Mouse (Mus musculus) cortical plate, adult 2 months (tissue): ENCODE data around the gene Fuom. TPM values are rescaled to one million over a fixed set of nuclear protein-coding genes. Genes with fewer than 3 reads are reported as not detected.

Experiments
- H3K27ac ChIP-seq: fragments of 200-500 bp; 2 replicates; pipeline ENCODE4 v1.5.1; 2012; ENCODE audit warnings: low read length, control low read depth, inconsistent platforms; ENCODE audit not compliant: insufficient read depth
- H3K4me1 ChIP-seq: fragments of 200-500 bp; 2 replicates; pipeline ENCODE4 v1.6.1; 2011; ENCODE audit warnings: low read length; ENCODE audit not compliant: control insufficient read depth, insufficient read depth
- H3K4me3 ChIP-seq: fragments of 200-500 bp; 2 replicates; pipeline ENCODE4 v1.5.1; 2011; ENCODE audit warnings: mild to moderate bottlenecking, low read length, control low read depth; ENCODE audit not compliant: insufficient read depth
- CTCF ChIP-seq: fragments of 200-500 bp; IDR thresholded peaks from 2 replicates; pipeline ENCODE4 v1.5.1; 2011; ENCODE audit warnings: mild to moderate bottlenecking, control low read depth, low read length; ENCODE audit not compliant: insufficient read depth; ENCODE audit errors: extremely low read depth
- POLR2A ChIP-seq: fragments of 200-500 bp; IDR thresholded peaks from 2 replicates; pipeline ENCODE4 v1.6.1; 2011; ENCODE audit warnings: mild to moderate bottlenecking, low read length, control low read depth; ENCODE audit not compliant: insufficient read depth; ENCODE audit errors: extremely low read depth
- polyA plus RNA-seq: library from polyadenylated mRNA; depleted of rRNA; stranded (reverse); fragments of >200 nt; gene quantifications from 2 replicates; pipeline ENCODE4 v1.2.3, GENCODE M21; 2012; rRNA removed

Gene Fuom
- polyA plus RNA-seq, 1 experiment = 89.7 TPM

DNA sequence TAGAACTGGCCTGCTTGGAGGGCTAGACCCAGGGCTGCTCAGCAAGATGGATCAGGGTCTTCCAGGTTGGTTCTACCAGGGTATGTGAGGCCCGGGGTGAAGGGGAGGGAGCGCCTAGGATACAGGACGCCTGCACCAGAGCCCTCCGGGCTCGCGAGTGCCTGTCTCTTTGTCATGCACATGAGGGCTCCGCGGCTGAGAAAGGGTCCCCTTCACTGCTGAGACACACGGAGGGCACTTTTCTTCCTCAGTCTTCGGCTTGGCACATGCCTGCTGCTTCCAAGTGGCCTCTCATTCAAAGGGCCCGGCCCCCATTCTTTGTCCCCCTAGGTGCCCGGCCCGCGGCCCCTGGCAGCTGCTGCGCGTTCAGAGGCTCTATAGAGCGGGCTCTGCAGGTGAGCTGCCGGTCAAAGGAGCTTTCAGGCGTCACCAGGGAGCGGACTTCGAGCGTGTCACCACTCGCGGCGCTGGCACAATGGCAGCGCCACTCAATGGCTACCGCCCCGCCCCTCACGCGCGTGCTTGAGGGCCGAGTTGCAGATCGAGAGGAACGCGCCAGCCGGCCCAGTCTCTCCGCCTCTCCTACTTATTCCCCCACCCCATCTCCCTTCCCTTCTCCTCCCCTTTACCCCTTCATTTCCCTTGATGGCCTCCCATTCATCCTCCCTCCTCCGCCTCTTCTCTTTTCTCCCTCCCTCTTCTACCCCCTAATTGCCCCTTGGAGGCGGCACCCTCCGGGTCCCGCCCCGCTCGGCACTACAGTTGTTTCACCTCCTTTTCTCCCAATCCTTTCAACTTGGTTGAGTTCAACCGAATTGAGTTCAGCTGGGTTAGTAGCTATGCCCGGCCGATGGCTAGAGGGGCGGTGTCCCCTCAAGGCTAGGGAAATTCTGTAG, 41.1 kb downstream of the Fuom start:
- H3K4me3 ChIP-seq = no peak overlapping the region
- TF ChIP-seq POLR2A (no peak), CTCF (no peak)
- H3K27ac ChIP-seq = no peak overlapping the region
- H3K4me1 ChIP-seq = no peaks in the 10 kb centered on the region; the same call in 1 of the 2 replicates

DNA sequence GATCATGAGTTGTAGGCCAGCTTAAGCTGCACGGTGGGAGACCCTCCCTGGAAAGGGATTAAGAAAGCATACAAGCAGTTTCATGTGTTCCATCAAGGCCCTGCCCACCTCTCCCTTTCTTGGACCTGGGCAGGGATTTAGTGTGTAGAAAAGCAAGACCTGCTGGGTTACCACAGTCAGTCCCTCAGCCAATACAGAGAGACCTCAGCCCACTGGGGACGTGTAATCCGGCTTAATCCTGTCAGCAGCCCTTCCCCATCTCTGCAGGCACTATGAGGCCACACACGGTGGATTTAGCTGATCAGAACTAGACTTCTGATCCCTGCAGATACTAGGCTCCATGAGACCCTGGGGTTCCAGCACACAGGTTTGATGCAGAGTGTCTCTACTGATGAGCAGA, 42.6 kb downstream of the Fuom start:
- Histone ChIP-seq H3K4me1 (no peaks in the 10 kb centered on the region; the same call in 1 of the 2 replicates), H3K4me3 (no peak overlapping the region)
- TF ChIP-seq POLR2A (no peak), CTCF (no peak)

DNA sequence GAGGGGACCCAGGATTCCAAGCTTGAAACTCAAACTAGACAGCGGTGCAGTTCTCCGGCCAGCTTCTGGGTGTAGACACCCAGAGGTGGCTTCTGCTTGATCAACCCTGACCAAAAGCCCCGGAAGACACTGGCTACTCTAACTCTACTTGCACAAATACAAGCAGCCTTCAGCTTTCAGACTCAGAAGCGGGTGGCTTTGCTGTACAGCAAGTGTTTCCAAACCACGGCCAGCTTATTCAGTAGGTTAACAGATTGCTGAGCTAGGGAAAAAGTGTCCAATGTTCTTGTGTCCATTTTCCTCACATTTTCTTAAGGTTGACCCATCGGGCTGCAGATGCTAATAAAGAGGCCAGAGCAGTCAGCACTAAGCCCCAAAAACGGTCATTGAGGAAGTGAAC, 43.7 kb downstream of the Fuom start:
- H3K4me3 ChIP-seq = 0 out of 2 replicates have a peak overlapping the region, but pooled peaks have one; percentile 8
- no peak for TF ChIP-seq POLR2A
- TF ChIP-seq CTCF = no peak

More for the DNA sequence above, 42.6 kb downstream of the Fuom start:
- H3K27ac ChIP-seq = no peak overlapping the region

DNA sequence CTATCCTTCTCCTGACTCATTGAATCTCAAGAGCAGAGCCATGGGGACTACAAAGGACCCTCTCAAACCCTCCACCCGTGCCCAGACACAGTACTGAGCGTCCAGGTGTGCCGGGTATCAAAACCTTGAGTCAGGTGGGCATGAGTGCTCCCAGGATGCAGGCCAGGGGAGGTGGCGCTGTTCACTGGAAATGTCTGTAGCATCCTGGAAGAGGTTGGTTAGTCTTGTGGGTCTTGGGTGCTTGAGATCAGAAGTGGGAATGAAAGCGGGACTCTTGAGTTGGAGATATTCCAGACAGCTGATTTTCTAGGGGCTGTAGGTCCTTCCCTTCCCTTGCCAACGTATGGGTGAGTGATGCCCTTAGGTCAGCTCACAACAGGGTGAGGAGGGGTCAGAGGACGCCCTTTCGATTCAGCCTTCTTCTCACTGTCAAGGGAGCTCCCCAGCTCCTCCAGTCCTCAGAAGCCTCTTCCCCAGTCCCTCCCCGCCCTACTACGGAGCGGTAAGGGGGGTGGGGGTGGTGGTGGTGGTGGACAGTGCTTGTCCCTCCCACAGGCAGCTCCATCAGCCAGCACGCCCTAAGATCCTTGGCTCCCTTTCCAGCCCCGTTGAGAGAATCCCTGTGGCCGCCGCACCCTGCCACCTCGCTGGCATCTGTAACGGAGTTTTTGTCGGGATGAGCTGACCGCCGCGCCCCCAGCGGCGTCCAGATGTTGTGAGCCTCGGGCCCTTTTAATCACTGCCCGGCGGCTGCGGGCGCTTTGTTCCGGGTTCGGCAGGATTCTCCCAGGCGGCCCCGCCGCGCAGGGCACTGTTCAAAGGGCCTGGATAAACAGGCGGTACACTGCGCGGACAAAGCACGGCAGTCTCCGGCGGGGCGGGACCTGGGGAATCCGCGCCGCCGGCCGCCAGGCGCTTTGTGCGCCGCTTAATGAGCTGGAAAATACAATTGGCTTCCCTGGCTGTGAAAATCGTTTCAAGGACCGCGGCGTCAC, 44.5 kb downstream of the Fuom start:
- H3K4me1 ChIP-seq = no peaks in the 10 kb centered on the region; the same call in 1 of the 2 replicates
- peak overlapping the region; percentile 8 for H3K4me3 ChIP-seq
- H3K27ac ChIP-seq = no peak overlapping the region
- TF ChIP-seq CTCF (no peak), POLR2A (no peak)

More for the DNA sequence above, 43.7 kb downstream of the Fuom start:
- no peaks in the 10 kb centered on the region; the same call in 1 of the 2 replicates for H3K4me1 ChIP-seq
- no peak overlapping the region for H3K27ac ChIP-seq

DNA sequence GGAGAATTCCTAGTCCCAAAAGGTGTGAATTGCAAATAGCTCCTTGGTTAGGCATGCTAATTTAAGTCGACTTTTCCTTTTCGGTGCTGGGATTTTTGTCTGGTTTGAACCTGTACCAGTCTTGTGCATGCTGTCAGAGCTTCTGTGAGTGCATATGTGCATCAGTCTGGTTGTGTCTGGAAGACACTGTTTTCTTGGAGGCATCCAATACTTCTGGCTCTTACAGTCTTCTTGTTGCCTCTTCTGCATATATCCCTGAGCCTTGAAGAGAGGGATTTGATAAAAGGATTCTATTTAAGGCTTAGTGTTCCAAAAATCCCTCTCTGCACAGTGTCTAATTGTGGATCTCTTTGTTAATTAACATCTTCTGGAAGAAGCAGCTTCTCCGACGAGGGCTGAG, 48.1 kb downstream of the Fuom start:
- Histone ChIP-seq H3K27ac (no peak overlapping the region), H3K4me3 (no peak overlapping the region), H3K4me1 (no peaks in the 10 kb centered on the region; the same call in 1 of the 2 replicates)
- TF ChIP-seq CTCF (no peak), POLR2A (no peak)

DNA sequence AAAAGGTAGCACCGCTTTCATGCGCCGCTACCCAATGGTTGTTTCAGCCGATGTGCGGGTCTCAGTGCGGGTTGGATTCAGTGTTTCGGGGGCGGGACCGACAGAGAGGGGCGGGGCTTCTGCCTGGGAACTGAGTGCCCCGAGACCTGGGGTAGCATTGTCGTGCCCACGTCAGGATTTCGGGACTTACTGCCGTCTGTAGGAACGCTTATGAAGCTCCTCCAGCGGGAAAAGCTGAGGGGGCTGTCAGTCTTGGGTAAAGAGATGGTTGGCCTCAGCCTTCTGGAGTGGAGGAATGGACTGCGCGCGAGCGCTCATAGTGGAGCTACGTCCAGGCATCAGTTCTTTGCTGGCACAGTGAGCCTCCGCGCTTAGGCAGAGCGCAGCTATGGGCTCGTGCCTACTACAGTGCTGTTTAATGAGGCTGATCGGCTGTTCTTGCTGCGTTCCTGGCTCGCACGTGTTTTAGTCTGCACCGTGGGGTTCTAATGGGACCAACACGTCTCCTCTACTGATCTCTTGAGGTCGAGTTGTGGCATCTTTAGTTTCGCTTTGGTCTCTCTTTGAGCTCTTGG, 53.0 kb downstream of the Fuom start:
- Histone ChIP-seq H3K27ac (no peak overlapping the region), H3K4me3 (0 out of 2 replicates have a peak overlapping the region, but pooled peaks have one; percentile 0), H3K4me1 (no peaks in the 10 kb centered on the region)
- TF ChIP-seq POLR2A = no peak

DNA sequence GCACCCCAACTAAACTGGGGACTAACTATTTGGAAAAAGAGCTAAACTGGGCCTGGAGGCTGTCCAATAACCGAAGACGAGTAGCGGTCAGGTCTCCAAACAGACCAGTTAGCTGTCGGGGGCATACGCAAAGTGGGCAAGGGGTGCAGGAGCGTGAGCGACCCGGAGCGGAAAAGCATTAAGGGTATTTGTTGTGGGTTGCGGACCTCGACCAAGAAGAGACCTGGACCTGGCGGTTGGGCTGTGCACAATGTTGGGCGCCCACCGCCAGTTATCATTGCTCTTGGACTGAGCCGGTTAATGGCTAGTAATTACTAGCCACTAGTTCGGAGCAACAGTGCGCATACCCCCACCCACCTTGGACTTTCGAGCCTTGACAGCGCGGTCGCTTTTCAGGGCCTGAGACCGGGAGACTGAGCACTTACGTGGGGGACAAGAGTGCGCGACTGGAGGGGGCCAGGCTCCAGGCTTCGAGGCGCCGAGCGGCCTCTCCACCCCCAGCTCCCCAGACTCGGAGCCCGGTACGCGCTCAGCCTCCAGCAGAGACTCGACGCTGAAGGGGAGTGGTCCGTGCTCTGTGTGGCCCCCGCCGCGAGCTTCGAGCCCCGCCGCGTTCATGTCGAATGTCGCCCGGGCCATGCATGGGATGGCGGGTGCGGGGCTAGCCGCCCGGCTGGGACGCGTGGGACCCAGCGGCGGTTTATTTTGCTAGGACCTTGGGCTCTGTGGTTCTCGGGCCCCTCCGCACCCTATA, 53.7 kb downstream of the Fuom start, which contains the start of gene Msx3:
Msx3 (minus strand) TSS at position 729 of the 754 bp plus-strand sequence.
- Histone ChIP-seq H3K27ac (no peak within 1 kb of the TSS), H3K4me3 (peak within 1 kb of the TSS; percentile 1; the same call in 1 of the 2 replicates), H3K4me1 (no peaks in the 10 kb centered on the region)
- TF ChIP-seq POLR2A (no peak), CTCF (no peak)

DNA sequence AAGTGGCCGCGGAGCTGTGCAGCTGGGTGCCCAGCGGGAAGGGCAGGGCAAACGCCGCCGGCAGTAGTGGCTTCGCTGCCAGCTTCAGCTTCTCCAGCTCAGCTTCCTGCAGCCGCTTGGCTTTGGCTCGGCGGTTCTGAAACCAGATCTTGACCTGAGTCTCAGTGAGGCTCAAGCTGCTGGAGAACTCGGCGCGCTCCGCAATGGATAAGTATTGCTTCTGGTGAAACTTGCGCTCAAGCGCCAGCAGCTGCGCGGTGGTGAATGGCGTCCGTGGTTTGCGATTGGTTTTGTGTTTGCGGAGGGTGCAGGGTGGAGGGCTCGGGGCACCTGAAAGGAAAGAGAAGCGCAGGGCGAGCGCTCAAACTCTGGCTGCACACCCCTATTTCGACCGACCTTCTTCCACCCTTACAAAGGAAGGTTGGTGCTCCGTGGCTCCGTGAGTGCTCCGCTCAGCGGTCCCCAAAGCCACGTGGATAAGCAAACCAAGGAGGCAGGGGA, 54.4 kb downstream of the Fuom start:
- Histone ChIP-seq H3K27ac (no peak overlapping the region), H3K4me1 (no peaks in the 10 kb centered on the region), H3K4me3 (peak overlapping the region; percentile 1; the same call in 1 of the 2 replicates)
- TF ChIP-seq CTCF (no peak), POLR2A (no peak)

Other genes starting within 250 kb of the Fuom start
- gene Kndc1, start 207.7 kb downstream of the Fuom start, polyA plus RNA-seq = 54.8 and 56.1 TPM in 2 replicates
- 0.08 TPM in 1 of 2 replicates, not detected in the other for gene Utf1, start 158.7 kb downstream of the Fuom start, polyA plus RNA-seq
- gene 6430531B16Rik, start 123.7 kb downstream of the Fuom start, polyA plus RNA-seq = 1.3 and 1.8 TPM in 2 replicates
- gene Adam8, start 109.9 kb downstream of the Fuom start, polyA plus RNA-seq = 6.2 and 6.5 TPM in 2 replicates
- 73.0 and 81.0 TPM in 2 replicates for gene Zfp511, start 66.0 kb downstream of the Fuom start, polyA plus RNA-seq
- 49.3 and 51.8 TPM in 2 replicates for gene Tubgcp2, start 65.8 kb downstream of the Fuom start, polyA plus RNA-seq
- 0.09 and 0.13 TPM in 2 replicates for gene Msx3, start 53.4 kb downstream of the Fuom start, polyA plus RNA-seq
- 393 and 394 TPM in 2 replicates for gene Caly, start 19.9 kb downstream of the Fuom start, polyA plus RNA-seq
- not detected in 2 replicates for gene Prap1, start 9.0 kb downstream of the Fuom start, polyA plus RNA-seq
- gene Paox, start 13.4 kb upstream of the Fuom start, polyA plus RNA-seq = 4.8 and 5.1 TPM in 2 replicates
- 67.2 and 68.9 TPM in 2 replicates for gene Echs1, start 14.0 kb upstream of the Fuom start, polyA plus RNA-seq
- 43.4 and 45.9 TPM in 2 replicates for gene Mtg1, start 35.1 kb upstream of the Fuom start, polyA plus RNA-seq
- gene Sprn, start 52.4 kb upstream of the Fuom start, polyA plus RNA-seq = 128 and 142 TPM in 2 replicates
- gene Olfr522, start 62.3 kb upstream of the Fuom start, polyA plus RNA-seq = not detected in 2 replicates
- 0.06 TPM in 1 of 2 replicates, not detected in the other for gene Olfr523, start 70.8 kb upstream of the Fuom start, polyA plus RNA-seq
- not detected in 2 replicates for gene Olfr524, start 103.5 kb upstream of the Fuom start, polyA plus RNA-seq
- gene Cd163l1, start 115.8 kb upstream of the Fuom start, polyA plus RNA-seq = 0.13 and 0.34 TPM in 2 replicates
- not detected in 2 replicates for gene 5830411N06Rik, start 144.8 kb upstream of the Fuom start, polyA plus RNA-seq
- not detected in 2 replicates for gene Olfr525, start 218.4 kb upstream of the Fuom start, polyA plus RNA-seq
- gene Olfr527, start 231.6 kb upstream of the Fuom start, polyA plus RNA-seq = not detected in 2 replicates